Mouse (Mus musculus) MEL (cell line): ENCODE measurements at regions not wholly inside any gene's neighbourhood (a gene's known extent, or its start where the extent isn't known, plus 50 kb on each side); places are given as distances from the start of the nearest gene placed in this dataset.
A peak's percentile ranks its signal among the peaks of the same experiment; 100 is the strongest.
"Not testable (repeated sequence)": the region's sequence is repeated elsewhere in the genome, so short reads cannot be mapped to it uniquely, and the experiment has no call there.

ENCODE experiments used
- DNase-seq: peaks from one replicate; pipeline ENCODE4 v3.0.0; 2011; ENCODE audit warnings: low read depth, low spot score
- H3K27ac ChIP-seq: 2 replicates; pipeline ENCODE4 v1.5.1; 2012; ENCODE audit warnings: low read depth, mild to moderate bottlenecking, control low read depth, low read length, moderate library complexity; ENCODE audit not compliant: control insufficient read depth
- H3K27me3 ChIP-seq, 2 experiments: fragments of 150-350 bp in 1 of 2; sonication (generic) in 1 of 2; 2 replicates each; pipeline ENCODE4 v1.6.1; 2012; ENCODE audit warnings: low read length in 2 of 2, mild to moderate bottlenecking in 2 of 2, improper control_type of control experiment in 1 of 2, moderate library complexity in 1 of 2; ENCODE audit not compliant: insufficient read depth in 2 of 2, control insufficient read depth in 1 of 2
- H3K36me3 ChIP-seq, 2 experiments: 2 replicates each; pipeline ENCODE4 v1.6.1; 2012 to 2014; ENCODE audit warnings: low read length in 2 of 2, improper control_type of control experiment in 1 of 2, inconsistent platforms in 1 of 2, mild to moderate bottlenecking in 1 of 2; ENCODE audit not compliant: insufficient read depth in 2 of 2, control insufficient read depth in 1 of 2
- H3K4me1 ChIP-seq, 2 experiments: fragments of 150-350 bp in 1 of 2; sonication (generic) in 1 of 2; 2 replicates each; pipeline ENCODE4 v1.6.1; 2012; ENCODE audit warnings: low read length in 2 of 2, improper control_type of control experiment in 1 of 2, mild to moderate bottlenecking in 1 of 2; ENCODE audit not compliant: insufficient read depth in 2 of 2, control insufficient read depth in 1 of 2
- H3K4me3 ChIP-seq, 2 experiments: fragments of 150-350 bp in 1 of 2; sonication (generic) in 1 of 2; 2 replicates each; pipeline ENCODE4 v1.5.1; 2012; ENCODE audit warnings: low read depth in 2 of 2, low read length in 2 of 2, mild to moderate bottlenecking in 2 of 2, moderate library complexity in 2 of 2, control low read depth in 1 of 2, improper control_type of control experiment in 1 of 2; ENCODE audit not compliant: control insufficient read depth in 1 of 2, insufficient read depth in 1 of 2
- H3K79me2 ChIP-seq: 2 replicates; pipeline ENCODE4 v1.6.1; 2012; ENCODE audit warnings: mild to moderate bottlenecking, low read length, moderate library complexity; ENCODE audit not compliant: control insufficient read depth, poor library complexity, insufficient read depth
- H3K9ac ChIP-seq: 2 replicates; pipeline ENCODE4 v1.6.1; 2012; ENCODE audit warnings: low read depth, mild to moderate bottlenecking, control low read depth, low read length, moderate library complexity; ENCODE audit not compliant: control insufficient read depth, poor library complexity, severe bottlenecking
- H3K9me3 ChIP-seq: fragments of 150-350 bp; sonication (generic); replicated peaks from 2 replicates; pipeline ENCODE4 v1.6.1; 2012; ENCODE audit warnings: mild to moderate bottlenecking, low read length, improper control_type of control experiment, moderate library complexity; ENCODE audit not compliant: insufficient read depth
- BHLHE40 ChIP-seq: IDR thresholded peaks from 2 replicates; pipeline ENCODE4 v1.6.1; 2012; ENCODE audit warnings: low read depth, mild to moderate bottlenecking, inconsistent platforms, low read length, improper control_type of control experiment, borderline replicate concordance
- CHD1 ChIP-seq: IDR thresholded peaks from 2 replicates; pipeline ENCODE4 v1.6.1; 2012; ENCODE audit warnings: low read depth, mild to moderate bottlenecking, inconsistent platforms, low read length, improper control_type of control experiment
- CTCF ChIP-seq, 3 experiments: IDR thresholded peaks in 2 of 3; conservative IDR thresholded peaks in 1 of 3; 2 replicates each; pipeline ENCODE4 v1.5.1; 2011 to 2012; ENCODE audit warnings: low read length in 3 of 3, low read depth in 2 of 3, mild to moderate bottlenecking in 2 of 3, improper control_type of control experiment in 1 of 3, inconsistent platforms in 1 of 3, mixed read lengths in 1 of 3, moderate library complexity in 1 of 3; ENCODE audit not compliant: control insufficient read depth in 1 of 3, insufficient read depth in 1 of 3, poor library complexity in 1 of 3, severe bottlenecking in 1 of 3
- ELF1 ChIP-seq: IDR thresholded peaks from 2 replicates; pipeline ENCODE4 v1.6.1; 2014; ENCODE audit warnings: low read depth, mild to moderate bottlenecking, inconsistent platforms, low read length, improper control_type of control experiment, moderate library complexity
- HCFC1 ChIP-seq: IDR thresholded peaks from 2 replicates; pipeline ENCODE4 v1.6.1; 2012; ENCODE audit warnings: low read depth, mild to moderate bottlenecking, inconsistent platforms, low read length, improper control_type of control experiment, moderate library complexity
- JUND ChIP-seq: IDR thresholded peaks from 2 replicates; pipeline ENCODE4 v1.6.1; 2011; ENCODE audit warnings: low read depth, mild to moderate bottlenecking, improper control_type of control experiment, low read length
- MAFK ChIP-seq: IDR thresholded peaks from 2 replicates; pipeline ENCODE4 v1.6.1; 2011; ENCODE audit warnings: low read depth, mild to moderate bottlenecking, low read length, improper control_type of control experiment, borderline replicate concordance
- MAZ ChIP-seq: IDR thresholded peaks from 2 replicates; pipeline ENCODE4 v1.6.1; 2012; ENCODE audit warnings: low read depth, mild to moderate bottlenecking, inconsistent platforms, low read length, improper control_type of control experiment
- MEF2A ChIP-seq: IDR thresholded peaks from 2 replicates; pipeline ENCODE4 v1.6.1; 2014; ENCODE audit warnings: low read depth, mild to moderate bottlenecking, inconsistent platforms, low read length, improper control_type of control experiment; ENCODE audit not compliant: poor library complexity, insufficient replicate concordance, severe bottlenecking; ENCODE audit errors: extremely low read depth
- NRF1 ChIP-seq: IDR thresholded peaks from 2 replicates; pipeline ENCODE4 v1.6.1; 2014; ENCODE audit warnings: low read depth, mild to moderate bottlenecking, inconsistent platforms, low read length, improper control_type of control experiment, moderate library complexity; ENCODE audit not compliant: poor library complexity, insufficient read depth, severe bottlenecking
- RAD21 ChIP-seq: IDR thresholded peaks from 2 replicates; pipeline ENCODE4 v1.6.1; 2011; ENCODE audit warnings: mild to moderate bottlenecking, low read depth, low read length, improper control_type of control experiment
- RCOR1 ChIP-seq: IDR thresholded peaks from 2 replicates; pipeline ENCODE4 v1.6.1; 2012; ENCODE audit warnings: low read depth, mild to moderate bottlenecking, inconsistent platforms, low read length, improper control_type of control experiment
- SIN3A ChIP-seq: IDR thresholded peaks from 2 replicates; pipeline ENCODE4 v1.6.1; 2012; ENCODE audit warnings: low read length, improper control_type of control experiment, inconsistent platforms
- SMC3 ChIP-seq: IDR thresholded peaks from 2 replicates; pipeline ENCODE4 v1.6.1; 2011; ENCODE audit warnings: low read depth, low read length, improper control_type of control experiment

DNA sequence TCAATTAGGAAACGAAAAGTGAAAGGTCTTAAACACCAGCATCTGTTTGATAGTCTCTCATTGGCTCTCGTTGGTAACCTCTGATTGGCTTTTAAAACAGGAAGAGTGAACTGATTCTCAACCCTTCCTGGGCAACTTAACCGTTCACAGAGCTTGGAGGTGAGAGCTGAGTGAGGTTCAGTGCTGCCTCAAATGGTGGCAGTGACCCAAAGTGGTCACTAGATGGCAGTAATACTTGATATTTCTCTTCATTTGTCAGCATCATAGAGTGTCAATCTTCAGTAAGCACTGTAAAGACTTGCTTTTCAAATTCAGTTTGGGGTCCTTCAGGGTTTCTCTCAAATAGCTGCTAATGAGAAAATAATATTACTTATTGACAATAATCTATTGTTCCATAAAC, 321.8 kb upstream of the Gdi2 start:
- not testable (repeated sequence) for H3K9me3 ChIP-seq, H3K36me3 ChIP-seq, H3K79me2 ChIP-seq, H3K9ac ChIP-seq, H3K27me3 ChIP-seq, H3K4me1 ChIP-seq, H3K4me3 ChIP-seq, H3K27ac ChIP-seq
- peak; percentile 40 for DNase-seq
- peak; percentile 11 to 44 (median 44); a peak in 4 of 6 replicates for TF ChIP-seq CTCF (IDR thresholded peaks at IDR 0.05 in 2 of 3, conservative IDR thresholded peaks at IDR 0.05 in 1 of 3; ENCODE audit: control insufficient read depth in 1 of 3, insufficient read depth in 1 of 3, low read depth in 2 of 3, low read length in 3 of 3, poor library complexity in 1 of 3, severe bottlenecking in 1 of 3)
- peak; percentile 32 for TF ChIP-seq RAD21
- peak; percentile 30 for TF ChIP-seq SMC3

DNA sequence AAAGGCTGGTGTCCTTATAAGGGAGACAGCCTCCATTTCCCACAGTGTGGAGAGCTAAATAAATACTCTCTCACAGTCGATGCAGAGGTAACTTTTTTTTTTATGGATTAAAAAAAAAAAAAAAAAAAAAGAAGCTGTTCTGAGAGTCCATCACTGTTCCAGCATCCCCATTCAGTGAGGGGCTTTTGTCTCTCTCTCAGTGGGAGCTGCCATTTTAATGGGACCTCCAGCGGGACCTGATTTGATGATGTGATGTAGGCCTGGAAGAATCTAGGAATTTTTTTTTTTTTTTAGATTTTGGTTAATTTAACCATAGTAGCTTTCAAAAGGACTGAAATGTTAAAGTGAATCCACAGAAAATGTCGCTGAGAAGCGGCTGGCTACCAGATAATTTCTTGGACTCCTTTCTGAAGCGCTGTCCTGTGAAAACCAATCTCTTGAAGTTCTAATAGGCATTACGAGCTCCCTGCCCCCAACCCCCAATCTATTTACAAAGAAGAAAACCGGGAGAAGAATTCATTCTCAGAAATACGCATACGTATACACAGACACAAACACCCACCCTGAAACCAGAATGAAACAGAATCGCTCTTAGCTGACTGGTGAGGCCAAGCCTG, 316.8 kb upstream of the Gdi2 start:
- H3K36me3 ChIP-seq, H3K79me2 ChIP-seq, H3K27ac ChIP-seq, H3K9ac ChIP-seq, H3K4me3 ChIP-seq, H3K4me1 ChIP-seq, H3K27me3 ChIP-seq, H3K9me3 ChIP-seq, DNase-seq: not testable (repeated sequence)

DNA sequence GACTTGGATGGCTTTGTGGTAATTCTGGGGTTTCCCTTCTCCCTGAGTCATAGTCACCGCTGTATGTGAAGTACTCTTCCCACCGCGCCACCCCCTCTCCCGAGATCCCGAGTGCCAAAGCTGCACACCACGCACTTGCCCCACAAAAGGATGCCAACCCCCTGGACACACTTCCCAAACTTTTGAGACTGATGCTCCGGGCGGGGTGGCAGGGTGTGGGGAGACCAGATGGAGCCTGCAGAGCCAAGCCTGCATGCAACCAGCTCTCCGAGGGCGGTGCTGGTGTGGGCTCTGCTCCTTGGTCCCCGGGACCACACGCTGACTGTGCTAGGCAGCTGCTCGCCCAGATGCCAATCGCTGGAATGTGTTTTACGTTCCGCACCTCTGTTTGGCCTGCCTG, 316.2 kb upstream of the Gdi2 start:
- Histone ChIP-seq H3K9ac (no peak overlapping the region), H3K79me2 (no peaks in the 10 kb centered on the region), H3K4me1 (no peaks in the 10 kb centered on the region), H3K9me3 (no peaks in the 10 kb centered on the region), H3K27ac (no peak overlapping the region), H3K36me3 (no peaks in the 10 kb centered on the region), H3K27me3 (no peaks in the 10 kb centered on the region), H3K4me3 (no peak overlapping the region)
- TF ChIP-seq MAFK: no peak
- no peak for TF ChIP-seq HCFC1
- TF ChIP-seq JUND: no peak
- no peak for TF ChIP-seq NRF1
- no peak for TF ChIP-seq CHD1
- no peak for TF ChIP-seq RCOR1
- no peak for TF ChIP-seq BHLHE40
- TF ChIP-seq CTCF (IDR thresholded peaks at IDR 0.05 in 2 of 3, conservative IDR thresholded peaks at IDR 0.05 in 1 of 3; ENCODE audit: control insufficient read depth in 1 of 3, insufficient read depth in 1 of 3, low read depth in 2 of 3, low read length in 3 of 3, poor library complexity in 1 of 3, severe bottlenecking in 1 of 3): no peak
- no peak for TF ChIP-seq ELF1
- no peak for TF ChIP-seq MEF2A
- TF ChIP-seq MAZ: no peak
- no peak for TF ChIP-seq RAD21
- no peak for TF ChIP-seq SIN3A
- DNase-seq: no peak
